Mouse (Mus musculus) monocyte, adult 5-6 weeks (primary cell): ENCODE data around the gene Ttyh1. TPM values are rescaled to one million over a fixed set of nuclear protein-coding genes. Genes with fewer than 3 reads are reported as not detected.
"Not testable (repeated sequence)": the region's sequence is repeated elsewhere in the genome, so short reads cannot be mapped to it uniquely, and the experiment has no call there.

Experiments used
- ATAC-seq: fragments of 153-309, 156-312 bp; replicated peaks from 2 replicates; pipeline ENCODE4 v1.8.0; 2017; ENCODE audit warnings: mild to moderate bottlenecking; ENCODE audit not compliant: low TSS enrichment, insufficient number of reproducible peaks, severe bottlenecking, poor library complexity, low FRiP score
- total RNA-seq: library from RNA; stranded (forward); fragments of 200-1000, 200-491, 200-594 nt; gene quantifications from 3 replicates; pipeline ENCODE4 v1.2.3, GENCODE M21; 2017

Gene Ttyh1
- total RNA-seq, 1 experiment from 2014 or later: not detected

- ATAC-seq: no peak
Measured at GRCm38 (mm10) chr7:4151241-4151640, 32.0 kb downstream of the Ttyh1 start.

GRCm38 (mm10) chr7:4154356-4154755, 35.1 kb downstream of the Ttyh1 start:
- no peak for ATAC-seq

GRCm38 (mm10) chr7:4154976-4155375, 35.8 kb downstream of the Ttyh1 start:
- no peak for ATAC-seq

- ATAC-seq: not testable (repeated sequence)
Measured at GRCm38 (mm10) chr7:4161596-4161995, 42.4 kb downstream of the Ttyh1 start.

GRCm38 (mm10) chr7:4163571-4164072, 44.4 kb downstream of the Ttyh1 start:
- ATAC-seq: no peak

GRCm38 (mm10) chr7:4164090-4164910, 45.1 kb downstream of the Ttyh1 start, which contains the start of gene Cdc42ep5:
Cdc42ep5 (minus strand) TSS chr7:4164860.
- ATAC-seq: no peak

GRCm38 (mm10) chr7:4165286-4165685, 46.1 kb downstream of the Ttyh1 start:
- ATAC-seq: no peak

GRCm38 (mm10) chr7:4167098-4167497, 47.9 kb downstream of the Ttyh1 start:
- ATAC-seq: no peak

GRCm38 (mm10) chr7:4170193-4170938, 51.2 kb downstream of the Ttyh1 start:
- ATAC-seq: no peak

- ATAC-seq: 0 out of 2 replicates have a peak, but pooled peaks have one; percentile 56
Measured at GRCm38 (mm10) chr7:4178438-4178837, 59.2 kb downstream of the Ttyh1 start.

Other genes starting within 250 kb of the Ttyh1 start
- gene Gm14548, start 221.3 kb upstream of the Ttyh1 start, total RNA-seq: 5.2 to 14.5 TPM (median 10.1 TPM) in 3 replicates
- 3.5 to 19.0 TPM (median 14.2 TPM) in 3 replicates for gene Lilra6, start 203.9 kb upstream of the Ttyh1 start, total RNA-seq
- gene Lair1, start 56.2 kb upstream of the Ttyh1 start, total RNA-seq: 201 to 374 TPM (median 334 TPM) in 3 replicates
- 93.7 to 137 TPM (median 95.1 TPM) in 3 replicates for gene Leng8, start 17.6 kb downstream of the Ttyh1 start, total RNA-seq
- gene Leng9, start 31.0 kb downstream of the Ttyh1 start, total RNA-seq: 26.4 to 29.4 TPM (median 28.3 TPM) in 3 replicates
- gene Cdc42ep5, start 45.5 kb downstream of the Ttyh1 start, total RNA-seq: 2.7 TPM in 1 of 3 replicates, not detected in the others
- gene Lilra5, start 118.3 kb downstream of the Ttyh1 start, total RNA-seq: 52.6 to 82.8 TPM (median 69.9 TPM) in 3 replicates
- gene Ncr1, start 218.3 kb downstream of the Ttyh1 start, total RNA-seq: 398 to 1,289 TPM (median 424 TPM) in 3 replicates